Mouse (Mus musculus) liver, adult 2 months (tissue): Measurements from ENCODE around the gene Slc5a3.

ENCODE experiments used
- CTCF ChIP-seq: fragments of 200-500 bp; IDR thresholded peaks from 2 replicates; pipeline ENCODE4 v1.5.1; 2011; ENCODE audit warnings: low read depth, low read length, control low read depth
- POLR2A ChIP-seq: fragments of 200-500 bp; IDR thresholded peaks from 2 replicates; pipeline ENCODE4 v1.6.1; 2011; ENCODE audit warnings: low read length, control low read depth; ENCODE audit not compliant: insufficient read depth; ENCODE audit errors: extremely low read depth

GRCm38 (mm10) chr16:92070338-92070737 is 12.2 kb downstream of the Slc5a3 start:
- TF ChIP-seq POLR2A (no peak), CTCF (no peak)
